Mouse (Mus musculus) cerebellum, adult (tissue): Measurements from ENCODE around the gene Pld3.

Experiments
- ATAC-seq: cut with Nextera tagmentation; 2 replicates; pipeline ENCODE4 v1.9.2; 2017; ENCODE audit warnings: mild to moderate bottlenecking, moderate library complexity, mixed read lengths; ENCODE audit not compliant: insufficient number of reproducible peaks, low FRiP score, low TSS enrichment

The Pld3 gene

GRCm38 (mm10) chr7:27552931-27553513 lies at the start of gene Pld3, which contains the start of gene 2310022A10Rik:
Pld3 (minus strand) TSS chr7:27553218.
2310022A10Rik (plus strand) TSS chr7:27553233.
- peak; percentile 99 for ATAC-seq

- ATAC-seq, result no peak
These were observed 49.1 kb upstream of the Pld3 start for GRCm38 (mm10) chr7:27602161-27602560.

GRCm38 (mm10) chr7:27601628-27602027 lies 48.6 kb upstream of the Pld3 start:
- no peak for ATAC-seq

- ATAC-seq, result no peak
These were observed 45.0 kb upstream of the Pld3 start for GRCm38 (mm10) chr7:27598053-27598452.

- no peak for ATAC-seq
These were observed 43.8 kb upstream of the Pld3 start for GRCm38 (mm10) chr7:27596586-27597503.

GRCm38 (mm10) chr7:27592934-27593645 lies 40.1 kb upstream of the Pld3 start:
- no peak for ATAC-seq

GRCm38 (mm10) chr7:27592217-27592929 lies 39.4 kb upstream of the Pld3 start:
- peak; percentile 1; the same call in 1 of the 2 replicates for ATAC-seq

GRCm38 (mm10) chr7:27591266-27592216 lies 38.5 kb upstream of the Pld3 start, which contains the start of gene Akt2:
Akt2 (plus strand) TSS chr7:27591552.
- ATAC-seq, result peak; percentile 86

GRCm38 (mm10) chr7:27590566-27591213 lies 37.7 kb upstream of the Pld3 start:
- no peak for ATAC-seq

GRCm38 (mm10) chr7:27590088-27590487 lies 37.1 kb upstream of the Pld3 start:
- ATAC-seq, result no peak

GRCm38 (mm10) chr7:27587741-27588140 lies 34.7 kb upstream of the Pld3 start:
- no peak for ATAC-seq

- no peak for ATAC-seq
These were observed 33.8 kb upstream of the Pld3 start for GRCm38 (mm10) chr7:27586861-27587260.

GRCm38 (mm10) chr7:27580380-27581174 lies 27.6 kb upstream of the Pld3 start:
- no peak for ATAC-seq

- ATAC-seq, result no peak
These were observed 25.4 kb upstream of the Pld3 start for GRCm38 (mm10) chr7:27578465-27578864.

GRCm38 (mm10) chr7:27577589-27577988 lies 24.6 kb upstream of the Pld3 start:
- ATAC-seq, result no peak

- ATAC-seq, result no peak
These were observed 23.9 kb upstream of the Pld3 start for GRCm38 (mm10) chr7:27576914-27577313.

GRCm38 (mm10) chr7:27574124-27574880 lies 21.3 kb upstream of the Pld3 start:
- no peak for ATAC-seq
